Mouse (Mus musculus) lung, postnatal 0 days (tissue): ENCODE measurements at regions not wholly inside any gene's neighbourhood (a gene's known extent, or its start where the extent isn't known, plus 50 kb on each side); places are given as distances from the start of the nearest gene placed in this dataset.

ENCODE experiments used
- CTCF ChIP-seq: IDR thresholded peaks from 2 replicates; pipeline ENCODE4 v1.5.1; 2016; ENCODE audit warnings: antibody characterized with exemption, mild to moderate bottlenecking
- EP300 ChIP-seq: IDR thresholded peaks from 2 replicates; pipeline ENCODE4 v1.6.1; 2016; ENCODE audit warnings: antibody characterized with exemption, mild to moderate bottlenecking, control low read depth

GRCm38 (mm10) chr7:136710653-136711052, 183.8 kb upstream of the Mgmt start:
- no peak for TF ChIP-seq CTCF
- no peak for TF ChIP-seq EP300
